Mouse (Mus musculus) CH12.LX (cell line): ENCODE data around the gene Prepl. TPM values are rescaled to one million over a fixed set of nuclear protein-coding genes. Genes with fewer than 3 reads are reported as not detected.
A peak's percentile ranks its signal among the peaks of the same experiment; 100 is the strongest.

Experiments
- DNase-seq: peaks from one replicate; pipeline ENCODE4 v3.0.0-alpha.2; 2013; ENCODE audit errors: extremely low read depth
- H3K27ac ChIP-seq: 2 replicates; pipeline ENCODE4 v1.5.1; 2012; ENCODE audit warnings: low read depth, mild to moderate bottlenecking, control low read depth, moderate library complexity; ENCODE audit not compliant: insufficient read depth
- H3K27me3 ChIP-seq: replicated peaks from 2 replicates; pipeline ENCODE3; 2012; ENCODE audit warnings: inconsistent platforms
- H3K36me3 ChIP-seq, 2 experiments: replicated peaks in 1 of 2; 2 replicates each; pipeline versions ENCODE3 to v1.6.1; 2012; ENCODE audit warnings: inconsistent platforms in 1 of 2, low read length in 1 of 2, mild to moderate bottlenecking in 1 of 2, mixed read lengths in 1 of 2, moderate library complexity in 1 of 2; ENCODE audit not compliant: control insufficient read depth in 1 of 2, insufficient read depth in 1 of 2
- H3K4me1 ChIP-seq, 2 experiments: 2 replicates each; pipeline ENCODE4 v1.6.1; 2012; ENCODE audit warnings: inconsistent platforms in 1 of 2, moderate library complexity in 1 of 2; ENCODE audit not compliant: insufficient read depth in 2 of 2, control insufficient read depth in 1 of 2
- H3K4me2 ChIP-seq: 2 replicates; pipeline ENCODE4 v1.6.1; 2012; ENCODE audit warnings: low read depth, mild to moderate bottlenecking, control low read depth; ENCODE audit not compliant: poor library complexity, insufficient read depth, severe bottlenecking
- H3K4me3 ChIP-seq, 3 experiments: fragments of 150-350 bp in 1 of 3; sonication (generic) in 1 of 3; replicated peaks in 1 of 3; 2 replicates each; pipeline versions ENCODE3 to v1.5.1; 2011 to 2012; ENCODE audit warnings: low read depth in 2 of 3, low read length in 2 of 3, mild to moderate bottlenecking in 2 of 3, moderate library complexity in 2 of 3, control low read depth in 1 of 3, improper control_type of control experiment in 1 of 3, inconsistent platforms in 1 of 3, mixed read lengths in 1 of 3; ENCODE audit not compliant: poor library complexity in 1 of 3
- H3K79me2 ChIP-seq: replicated peaks from 2 replicates; pipeline ENCODE4 v1.6.1; 2012; ENCODE audit warnings: mild to moderate bottlenecking, moderate library complexity; ENCODE audit not compliant: control insufficient read depth, poor library complexity, insufficient read depth, severe bottlenecking; ENCODE audit errors: extremely low read depth
- H3K9ac ChIP-seq: 2 replicates; pipeline ENCODE4 v1.6.1; 2012; ENCODE audit warnings: low read depth, mild to moderate bottlenecking, control low read depth, moderate library complexity; ENCODE audit not compliant: insufficient read depth
- H3K9me3 ChIP-seq: replicated peaks from 2 replicates; pipeline ENCODE3; 2012; ENCODE audit warnings: low read length, inconsistent platforms, mixed read lengths
- BHLHE40 ChIP-seq: IDR thresholded peaks from 2 replicates; pipeline ENCODE4 v1.6.1; 2011; ENCODE audit warnings: mild to moderate bottlenecking, low read depth, low read length, improper control_type of control experiment
- CHD1 ChIP-seq: IDR thresholded peaks from 2 replicates; pipeline ENCODE4 v1.6.1; 2012; ENCODE audit warnings: low read depth, low read length, improper control_type of control experiment, inconsistent platforms
- ELF1 ChIP-seq: IDR thresholded peaks from 2 replicates; pipeline ENCODE4 v1.6.1; 2014; ENCODE audit warnings: low read depth, mild to moderate bottlenecking, inconsistent platforms, low read length, improper control_type of control experiment
- ETS1 ChIP-seq: conservative IDR thresholded peaks from 2 replicates; pipeline ENCODE4 v1.6.1; 2012; ENCODE audit warnings: low read depth, mild to moderate bottlenecking, inconsistent platforms, low read length, improper control_type of control experiment, moderate library complexity
- GABPA ChIP-seq: IDR thresholded peaks from 2 replicates; pipeline ENCODE4 v1.6.1; 2012; ENCODE audit warnings: low read depth, low read length, improper control_type of control experiment, inconsistent platforms; ENCODE audit not compliant: insufficient replicate concordance
- HCFC1 ChIP-seq: IDR thresholded peaks from 2 replicates; pipeline ENCODE4 v1.6.1; 2012; ENCODE audit warnings: low read depth, mild to moderate bottlenecking, inconsistent platforms, low read length, improper control_type of control experiment
- JUN ChIP-seq: IDR thresholded peaks from 2 replicates; pipeline ENCODE4 v1.6.1; 2011; ENCODE audit warnings: low read depth, mild to moderate bottlenecking, low read length, improper control_type of control experiment, moderate library complexity; ENCODE audit not compliant: insufficient read depth
- JUND ChIP-seq: conservative IDR thresholded peaks from 2 replicates; pipeline ENCODE4 v1.6.1; 2011; ENCODE audit warnings: low read depth, low read length, improper control_type of control experiment
- MAZ ChIP-seq: IDR thresholded peaks from 2 replicates; pipeline ENCODE4 v1.6.1; 2012; ENCODE audit warnings: low read depth, mild to moderate bottlenecking, inconsistent platforms, low read length, improper control_type of control experiment, moderate library complexity
- MEF2A ChIP-seq: IDR thresholded peaks from 2 replicates; pipeline ENCODE4 v1.6.1; 2014; ENCODE audit warnings: low read depth, mild to moderate bottlenecking, inconsistent platforms, low read length, improper control_type of control experiment, borderline replicate concordance
- NELFE ChIP-seq: IDR thresholded peaks from 2 replicates; pipeline ENCODE4 v1.6.1; 2011; ENCODE audit warnings: low read depth, low read length, improper control_type of control experiment
- NRF1 ChIP-seq: IDR thresholded peaks from 2 replicates; pipeline ENCODE4 v1.6.1; 2014; ENCODE audit warnings: low read depth, mild to moderate bottlenecking, inconsistent platforms, low read length, improper control_type of control experiment, moderate library complexity
- PAX5 ChIP-seq: IDR thresholded peaks from 2 replicates; pipeline ENCODE4 v1.6.1; 2012; ENCODE audit warnings: low read length, inconsistent platforms, mixed read lengths
- POLR2A ChIP-seq: IDR thresholded peaks from 2 replicates; pipeline ENCODE4 v1.6.1; 2011; ENCODE audit warnings: low read depth, mild to moderate bottlenecking, improper control_type of control experiment, low read length
- RAD21 ChIP-seq: IDR thresholded peaks from 2 replicates; pipeline ENCODE4 v1.6.1; 2011; ENCODE audit warnings: low read depth, mild to moderate bottlenecking, low read length, improper control_type of control experiment, moderate library complexity
- RCOR1 ChIP-seq: conservative IDR thresholded peaks from 2 replicates; pipeline ENCODE4 v1.6.1; 2012; ENCODE audit warnings: low read depth, mild to moderate bottlenecking, inconsistent platforms, low read length, improper control_type of control experiment
- SIN3A ChIP-seq: IDR thresholded peaks from 2 replicates; pipeline ENCODE4 v1.6.1; 2012; ENCODE audit warnings: low read length, improper control_type of control experiment, inconsistent platforms
- SMC3 ChIP-seq: IDR thresholded peaks from 2 replicates; pipeline ENCODE4 v1.6.1; 2011; ENCODE audit warnings: low read depth, low read length, improper control_type of control experiment
- TBP ChIP-seq: conservative IDR thresholded peaks from 2 replicates; pipeline ENCODE4 v1.6.1; 2011; ENCODE audit warnings: low read depth, low read length, improper control_type of control experiment
- USF2 ChIP-seq: conservative IDR thresholded peaks from 2 replicates; pipeline ENCODE4 v1.6.1; 2011; ENCODE audit warnings: low read depth, low read length, improper control_type of control experiment
- ZNF384 ChIP-seq: IDR thresholded peaks from 2 replicates; pipeline ENCODE4 v1.6.1; 2012; ENCODE audit warnings: low read depth, low read length, improper control_type of control experiment, inconsistent platforms
- dilution Hi-C: fragments of 300-500 bp; cut with MboI; formaldehyde crosslinking; loops from 2 replicates; pipeline ENCODE4 v1.14.3; 2020; ENCODE audit warnings: low sequenced_read_pairs; ENCODE audit not compliant: extremely low pct_unique_long_range_greater_than_20kb, extremely low pct_ligation_motif_present
- in situ Hi-C: fragments of 300-500 bp; cut with MboI; formaldehyde crosslinking; loops from 3 replicates; pipeline ENCODE4 v1.14.3; 2019; ENCODE audit warnings: low sequenced_read_pairs, low pct_ligation_motif_present, low pct_unique_long_range_greater_than_20kb, mixed read lengths
- polyA plus RNA-seq: library from polyadenylated mRNA; unstranded; fragments of >175 nt; gene quantifications from 2 replicates; pipeline ENCODE4 v1.2.1, GENCODE M21; 2012; ENCODE audit warnings: low read depth; ENCODE audit not compliant: insufficient read length
- total RNA-seq, 2 experiments: library from RNA; depleted of rRNA; stranded (reverse); fragments of 300-350 nt in 1 of 2; fragments of >200 nt in 1 of 2; gene quantifications; 2 replicates each; pipeline ENCODE4 v1.2.3; 2012 to 2014

Prepl gene
- total and polyA plus RNA-seq, 3 experiments: 7.0 to 22.9 (median 8.5) TPM

DNA sequence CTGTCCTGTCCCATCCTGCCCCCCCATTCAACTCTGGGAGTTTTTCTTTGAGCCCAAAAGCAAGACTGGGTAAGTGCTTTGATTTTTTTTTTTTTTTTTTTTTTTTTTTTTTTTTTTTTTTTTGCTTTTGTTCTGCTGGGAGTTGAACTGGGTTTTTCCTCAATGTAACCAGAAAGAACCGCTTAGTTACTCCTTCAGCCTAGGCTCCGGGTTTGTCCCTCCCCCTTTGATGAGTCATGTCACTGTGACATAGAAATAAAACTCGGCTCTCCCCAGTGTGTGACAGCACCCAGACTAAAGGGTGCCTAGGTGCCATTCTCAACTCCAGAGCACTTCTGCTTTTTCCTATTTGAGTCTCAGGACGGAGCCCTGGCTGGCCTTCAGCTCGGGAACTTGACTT is 71.2 kb downstream of the Prepl start:
- TF ChIP-seq ZNF384: peak; percentile 97
- TF ChIP-seq SMC3: no peak
- TF ChIP-seq, all 38 proteins: peak for 1
- in situ Hi-C loops (no loop called here), dilution Hi-C loops (no loop called here)
- Histone ChIP-seq H3K9me3 (no peaks in the 10 kb centered on the region), H3K4me3 (no peak overlapping the region), H3K36me3 (peaks cover 0 to 7% of the 10 kb centered on the region in 2 experiments), H3K9ac (no peak overlapping the region), H3K27me3 (no peaks in the 10 kb centered on the region), H3K4me1 (peaks cover 20 to 49% of the 10 kb centered on the region in 2 experiments), H3K4me2 (no peak overlapping the region; the same call in 1 of the 2 replicates), H3K27ac (peak overlapping the region; percentile 44; the same call in 1 of the 2 replicates), H3K79me2 (no peaks in the 10 kb centered on the region)
- DNase-seq: peak; percentile 83

DNA sequence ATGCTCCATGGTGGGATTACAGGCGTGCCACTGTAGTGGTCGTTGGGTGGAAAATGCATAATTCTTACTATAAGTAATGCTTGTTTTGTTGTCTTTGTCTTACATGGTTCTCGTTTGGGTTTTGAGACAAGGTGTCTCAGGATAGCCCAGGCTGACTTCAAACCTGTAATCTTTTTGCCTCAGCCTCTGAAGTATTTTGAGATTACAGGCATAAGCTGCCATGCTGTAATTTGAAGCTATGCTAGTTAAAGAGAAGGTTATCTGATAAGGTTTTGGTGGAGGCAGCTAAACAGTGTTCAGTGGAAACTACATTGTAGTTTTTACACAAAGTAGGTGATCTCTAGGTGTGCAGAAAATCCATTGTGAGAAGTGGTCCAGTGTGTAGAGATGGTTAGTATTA is 71.7 kb downstream of the Prepl start:
- H3K79me2 ChIP-seq: no peaks in the 10 kb centered on the region
- no peak overlapping the region; the same call in 1 of the 2 replicates for H3K4me2 ChIP-seq
- no peaks in the 10 kb centered on the region for H3K27me3 ChIP-seq
- DNase-seq: no peak
- H3K9me3 ChIP-seq: no peaks in the 10 kb centered on the region
- peaks cover 0 to 7% of the 10 kb centered on the region in 2 experiments for H3K36me3 ChIP-seq
- TF ChIP-seq GABPA (no peak), SIN3A (no peak), SMC3 (no peak), BHLHE40 (no peak), JUND (no peak), HCFC1 (no peak), RAD21 (no peak), USF2 (no peak), POLR2A (no peak), CHD1 (no peak), MEF2A (no peak), NELFE (no peak), MAZ (no peak), RCOR1 (no peak)
- in situ Hi-C loops (no loop called here), dilution Hi-C loops (no loop called here)
- no peak overlapping the region for H3K9ac ChIP-seq
- no peak overlapping the region for H3K4me3 ChIP-seq
- H3K4me1 ChIP-seq: peaks cover 20 to 45% of the 10 kb centered on the region in 2 experiments
- peak overlapping the region; percentile 31; the same call in 1 of the 2 replicates for H3K27ac ChIP-seq

DNA sequence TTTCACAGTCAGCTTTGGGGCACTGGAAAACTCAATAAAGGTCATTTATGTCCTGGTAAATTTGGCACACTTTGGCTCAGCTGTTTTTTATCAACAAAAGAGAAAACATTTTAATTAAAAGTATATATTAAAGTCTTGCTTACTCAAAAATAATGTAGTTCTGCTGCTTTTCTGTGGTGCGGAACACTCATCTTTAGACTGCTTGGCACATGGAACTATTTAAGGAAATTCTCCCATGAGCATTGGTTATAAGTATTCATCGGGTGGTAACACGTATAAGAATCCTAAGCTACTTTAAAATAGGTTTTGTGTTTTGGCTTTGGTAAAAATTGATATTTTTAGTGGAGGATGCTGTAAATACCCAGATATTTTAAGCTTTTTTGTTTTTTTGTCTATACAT is 75.4 kb downstream of the Prepl start:
- no peak for DNase-seq
- Histone ChIP-seq H3K36me3 (peaks cover 0 to 27% of the 10 kb centered on the region in 2 experiments), H3K27me3 (no peaks in the 10 kb centered on the region), H3K9me3 (no peaks in the 10 kb centered on the region), H3K4me3 (no peak overlapping the region), H3K79me2 (no peaks in the 10 kb centered on the region), H3K4me1 (peaks cover 15 to 43% of the 10 kb centered on the region in 2 experiments), H3K4me2 (peak overlapping the region; percentile 62; the same call in 1 of the 2 replicates), H3K9ac (no peak overlapping the region), H3K27ac (peak overlapping the region; percentile 58)
- in situ Hi-C loops: no loop called here
- dilution Hi-C loops: no loop called here
- TF ChIP-seq NRF1 (no peak), ZNF384 (no peak), ELF1 (no peak), JUND (no peak), BHLHE40 (peak; percentile 63), SMC3 (no peak), TBP (no peak), MEF2A (peak; percentile 62; the same call in 1 of the 2 replicates), JUN (no peak), ETS1 (no peak), PAX5 (no peak)
